Mouse (Mus musculus) gastrocnemius, postnatal 4 days (tissue): ENCODE results near the gene Xylt2. TPM values are rescaled to one million over a fixed set of nuclear protein-coding genes. Genes with fewer than 3 reads are reported as not detected.

ENCODE experiments used
- DNase-seq, 2 experiments: peaks; one replicate each; pipeline ENCODE4 v3.0.0; 2021 to 2022; ENCODE audit warnings: low spot score in 2 of 2, mixed read lengths in 2 of 2
- total RNA-seq, 2 experiments: library from RNA; stranded (reverse); gene quantifications; 2 replicates each; pipeline ENCODE4 v1.2.3; 2021

The Xylt2 gene
- total RNA-seq, 2 experiments from 2014 or later: 17.4 to 18.6 TPM

DNA sequence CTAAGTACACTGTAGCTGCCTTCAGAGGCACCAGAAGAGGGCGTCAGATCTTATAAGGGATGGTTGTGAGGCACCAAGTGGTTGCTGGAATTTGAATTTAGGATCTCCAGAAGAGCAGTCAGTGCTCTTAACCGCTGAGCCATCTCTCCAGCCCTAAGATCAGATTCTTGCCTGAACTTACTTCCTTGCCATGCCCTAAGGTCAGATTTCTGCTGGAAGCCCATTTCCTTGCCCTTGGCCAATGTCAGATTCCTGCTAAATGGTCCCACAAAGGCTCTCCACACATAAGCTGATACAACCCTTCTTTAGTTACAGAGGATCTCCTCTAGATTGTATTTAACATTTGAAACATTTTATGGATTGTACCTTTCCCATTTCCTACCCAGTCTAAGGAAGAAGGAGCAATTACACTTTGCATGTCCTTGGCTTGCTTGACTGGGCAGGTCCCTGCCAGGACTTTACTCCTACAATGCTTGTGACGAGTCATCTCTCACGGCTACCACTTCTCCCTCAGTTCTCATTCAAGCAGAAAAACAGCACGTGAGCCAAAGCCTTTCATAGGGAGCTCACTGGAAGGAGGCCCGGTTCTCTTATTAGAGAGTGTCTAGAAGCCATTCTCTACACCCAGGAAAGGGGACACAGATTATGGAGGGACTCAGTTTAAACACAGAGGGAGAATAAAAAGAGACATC, 56.4 kb downstream of the Xylt2 start:
- no peak for DNase-seq

DNA sequence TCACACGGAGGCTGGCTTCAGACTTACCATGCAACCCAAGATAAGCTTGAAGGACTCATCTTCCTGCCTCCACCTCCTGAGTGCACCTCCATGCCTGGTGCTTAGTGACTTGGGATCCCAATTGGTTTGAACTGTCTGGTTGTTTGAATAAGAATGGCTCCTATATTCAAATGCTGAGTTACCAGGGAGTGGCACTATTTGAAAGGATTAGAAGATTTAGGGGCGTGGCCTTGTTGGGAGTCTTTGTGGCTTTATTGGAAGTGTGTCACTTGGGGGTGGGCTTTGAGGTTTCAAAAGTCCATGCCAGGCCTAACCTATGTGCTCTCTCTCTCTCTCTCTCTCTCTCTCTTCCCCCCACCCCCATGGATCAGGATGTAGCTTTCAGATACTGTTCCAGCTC, 59.7 kb downstream of the Xylt2 start:
- DNase-seq: no peak

DNA sequence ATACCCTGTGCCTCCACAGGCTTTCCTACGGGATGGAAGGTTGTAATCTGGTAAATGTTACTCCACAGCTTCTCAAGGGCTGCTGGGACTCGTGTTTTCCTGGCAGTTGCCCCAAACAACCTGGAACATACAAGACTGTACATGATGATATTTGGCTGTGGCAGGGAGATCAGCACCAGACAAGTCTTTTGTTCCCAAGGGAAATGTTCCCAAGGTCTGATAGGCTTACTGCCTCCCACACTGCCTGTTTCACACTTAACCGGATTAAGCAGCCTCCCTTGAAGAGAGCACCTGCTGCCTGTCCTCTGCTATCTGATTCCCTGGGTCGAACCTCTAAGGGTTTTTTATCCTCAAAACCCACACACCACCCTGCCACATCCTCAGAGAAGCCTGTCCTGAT, 61.8 kb downstream of the Xylt2 start:
- no peak for DNase-seq

DNA sequence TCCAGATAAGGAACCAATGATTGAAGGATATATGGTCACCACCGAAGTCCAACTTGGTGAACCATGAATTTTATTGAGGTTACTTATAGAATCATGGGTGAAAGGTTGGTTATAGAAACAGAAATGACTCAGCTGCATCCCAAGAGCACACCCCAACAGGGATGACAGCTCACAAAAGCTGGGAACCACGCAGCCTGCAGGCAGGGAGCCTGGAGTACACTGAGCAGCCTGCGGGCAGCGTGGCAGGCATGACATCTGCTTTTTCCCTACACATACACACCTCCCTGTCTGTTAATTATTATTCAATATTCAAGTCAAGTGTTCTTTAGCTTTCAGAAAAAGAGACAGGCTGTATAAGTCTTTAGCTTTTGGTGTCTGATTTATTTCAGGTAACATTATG, 62.7 kb downstream of the Xylt2 start:
- no peak for DNase-seq

Other genes with a start within 250 kb of the Xylt2 start
- gene Cacna1g, start 203.3 kb downstream of the Xylt2 start, total RNA-seq: 10 to 100 TPM; 18.7 to 22.7 TPM
- gene Spata20, start 191.3 kb downstream of the Xylt2 start, total RNA-seq: under 1 TPM in 1 of 2 experiments, not detected in 1; 0.29 TPM
- under 1 TPM; 0.47 to 0.49 TPM for gene Epn3, start 177.5 kb downstream of the Xylt2 start, total RNA-seq
- under 1 TPM; 0.26 to 0.59 TPM for gene Mycbpap, start 155.8 kb downstream of the Xylt2 start, total RNA-seq
- gene Rsad1, start 128.3 kb downstream of the Xylt2 start, total RNA-seq: 1 to 10 TPM; 4.7 to 6.0 TPM
- 1 to 10 TPM; 1.5 to 2.8 TPM for gene Chad, start 112.5 kb downstream of the Xylt2 start, total RNA-seq
- gene Acsf2, start 75.6 kb downstream of the Xylt2 start, total RNA-seq: 10 to 100 TPM; 10.5 to 11.6 TPM
- gene Lrrc59, start 47.7 kb downstream of the Xylt2 start, total RNA-seq: 10 to 100 TPM; 68.8 to 72.2 TPM
- 10 to 100 TPM; 55.3 to 60.3 TPM for gene Mrpl27, start 23.7 kb downstream of the Xylt2 start, total RNA-seq
- 1 to 10 TPM; 4.3 to 4.5 TPM for gene Eme1, start 23.6 kb downstream of the Xylt2 start, total RNA-seq
- gene Gm11541, start 27.0 kb upstream of the Xylt2 start, total RNA-seq: not detected
- 1 to 10 TPM in 1 of 2 experiments, under 1 TPM in 1; 0.98 to 1.3 TPM for gene Cdc34b, start 64.3 kb upstream of the Xylt2 start, total RNA-seq
- not detected for gene Tmem92, start 105.2 kb upstream of the Xylt2 start, total RNA-seq